8 mouse cellular contexts compared by ENCODE assay signal in the genomic region with DNA sequence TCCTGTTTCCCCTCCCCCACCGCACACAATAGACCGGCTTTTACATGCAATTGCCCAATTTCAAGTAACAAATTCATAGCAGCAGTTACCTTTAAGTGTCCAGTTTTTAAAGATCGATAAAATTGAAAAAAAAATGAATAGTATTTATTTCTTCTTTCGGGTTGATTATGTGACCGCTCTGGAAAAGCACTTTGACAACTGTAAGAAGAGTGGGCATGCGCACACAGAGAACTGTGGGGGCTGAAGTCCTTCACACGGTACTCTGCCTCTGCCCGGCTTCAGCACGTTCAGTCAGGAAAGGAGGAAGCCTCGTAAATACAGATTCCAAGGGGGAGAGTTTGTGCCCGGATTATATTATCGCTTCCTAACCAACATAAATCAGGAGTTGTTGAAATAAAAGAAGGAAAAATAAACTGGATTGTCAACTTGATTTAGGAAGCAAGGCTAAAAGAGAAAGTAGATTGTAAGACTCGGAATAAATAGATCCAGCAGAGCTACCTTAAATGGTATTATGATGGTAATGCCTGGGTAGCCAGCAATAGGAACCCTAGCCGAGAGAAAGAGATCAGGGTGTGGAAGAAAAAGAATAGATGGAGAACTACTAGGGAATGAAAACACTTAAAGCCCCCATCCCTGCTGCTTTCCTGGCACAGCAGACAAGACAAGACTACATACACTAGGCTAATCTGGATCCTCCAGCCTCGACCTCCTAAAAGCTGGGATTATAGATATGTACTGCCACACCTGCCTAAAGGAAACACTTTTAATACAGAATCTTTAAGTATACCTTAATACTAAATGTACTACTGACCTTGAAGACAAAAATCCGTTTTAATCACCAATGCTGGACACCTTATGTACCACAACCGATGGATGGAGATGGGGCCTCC. TPM values are rescaled to one million over a fixed set of nuclear protein-coding genes. Genes with fewer than 3 reads are reported as not detected.
DNase-seq lines count a peak whose midpoint lies in the region; ATAC-seq and TF ChIP-seq lines count a peak whose summit lies in the region.

No protein-coding gene starts in this region.

- no peak overlapping the region for H3K9ac ChIP-seq in intestine, postnatal 0 days (ENCODE audit: low read depth, low read length)
- no peak overlapping the region for H3K9ac ChIP-seq in limb, embryonic 12.5 days (replicated peaks)
- peak overlapping the region; percentile 28; the same call in 1 of the 2 replicates for H3K9ac ChIP-seq in midbrain, embryonic 11.5 days (ENCODE audit: low read length)

- peak; percentile 40 for DNase-seq in urinary bladder, postnatal 25 days (ENCODE audit: low spot score)
- DNase-seq in urinary bladder, adult 2 months (ENCODE audit: low spot score), result no peak
- DNase-seq in embryonic facial prominence, embryonic 10.5 days (ENCODE audit: low spot score), result peak; percentile 49
- peak; percentile 93 for DNase-seq in midbrain, embryonic 11.5 days (ENCODE audit: low spot score, missing footprints)
- peak; percentile 47 to 67 for DNase-seq in spleen, postnatal 10 days (ENCODE audit: low spot score in 2 of 2)

- ATAC-seq in granulocyte monocyte progenitor cell, adult 5-6 weeks (replicated peaks; ENCODE audit: poor library complexity, severe bottlenecking), result 0 out of 2 replicates have a peak, but pooled peaks have one; percentile 26
- ATAC-seq in intestine, postnatal 0 days, result 0 out of 2 replicates have a peak, but pooled peaks have one; percentile 51
- ATAC-seq in limb, embryonic 12.5 days (ENCODE audit: insufficient number of reproducible peaks, insufficient read depth, low FRiP score, low TSS enrichment, low read depth), result no peak
- ATAC-seq in midbrain, embryonic 11.5 days (ENCODE audit: low FRiP score), result peak; percentile 64; the same call in 1 of the 2 replicates

- H3K9me3 ChIP-seq in embryonic facial prominence, embryonic 10.5 days, result no peaks in the 10 kb centered on the region
- no peaks in the 10 kb centered on the region for H3K9me3 ChIP-seq in intestine, postnatal 0 days (ENCODE audit: control insufficient read depth)
- H3K9me3 ChIP-seq in limb, embryonic 12.5 days, result no peaks in the 10 kb centered on the region
- H3K9me3 ChIP-seq in midbrain, embryonic 11.5 days (ENCODE audit: control insufficient read depth, low read length), result no peaks in the 10 kb centered on the region

- H3K4me1 ChIP-seq in embryonic facial prominence, embryonic 10.5 days, result peaks cover 18% of the 10 kb centered on the region
- no peaks in the 10 kb centered on the region for H3K4me1 ChIP-seq in intestine, postnatal 0 days (replicated peaks; ENCODE audit: control insufficient read depth, insufficient read depth, low read length)
- peaks cover 12% of the 10 kb centered on the region for H3K4me1 ChIP-seq in limb, embryonic 12.5 days (replicated peaks)
- peaks cover 10% of the 10 kb centered on the region for H3K4me1 ChIP-seq in midbrain, embryonic 11.5 days (ENCODE audit: control insufficient read depth, insufficient read depth, low read length)

- TF ChIP-seq CTCF in intestine, postnatal 0 days (IDR thresholded peaks at IDR 0.05; ENCODE audit: low read depth), result no peak

- H3K36me3 ChIP-seq in embryonic facial prominence, embryonic 10.5 days (replicated peaks), result no peaks in the 10 kb centered on the region
- no peaks in the 10 kb centered on the region for H3K36me3 ChIP-seq in intestine, postnatal 0 days (ENCODE audit: control insufficient read depth, insufficient read depth)
- no peaks in the 10 kb centered on the region for H3K36me3 ChIP-seq in limb, embryonic 12.5 days
- H3K36me3 ChIP-seq in midbrain, embryonic 11.5 days (ENCODE audit: control insufficient read depth, insufficient read depth, low read length), result no peaks in the 10 kb centered on the region

- peak overlapping the region; percentile 45 for H3K4me3 ChIP-seq in embryonic facial prominence, embryonic 10.5 days
- H3K4me3 ChIP-seq in intestine, postnatal 0 days (ENCODE audit: low read depth, low read length), result peak overlapping the region; percentile 28
- H3K4me3 ChIP-seq in limb, embryonic 12.5 days (replicated peaks), result peak overlapping the region; percentile 15
- peak overlapping the region; percentile 17 for H3K4me3 ChIP-seq in midbrain, embryonic 11.5 days (ENCODE audit: low read depth, low read length)

- 16% methylated on average over 17 of the region's 17 CpGs for WGBS in embryonic facial prominence, embryonic 10.5 days
- 19% methylated on average over 17 of the region's 17 CpGs for WGBS in intestine, postnatal 0 days
- 17% methylated on average over 17 of the region's 17 CpGs for WGBS in limb, embryonic 12.5 days
- WGBS in midbrain, embryonic 11.5 days, result 15% methylated on average over 17 of the region's 17 CpGs

- H3K27me3 ChIP-seq in embryonic facial prominence, embryonic 10.5 days (replicated peaks; ENCODE audit: low read depth, poor library complexity, severe bottlenecking), result peaks cover 53% of the 10 kb centered on the region
- H3K27me3 ChIP-seq in intestine, postnatal 0 days (replicated peaks; ENCODE audit: control insufficient read depth, insufficient read depth, low read length), result 0 out of 2 replicates have a peak, but pooled peaks cover under 1% of the 10 kb centered on the region
- H3K27me3 ChIP-seq in limb, embryonic 12.5 days, result peaks cover 26% of the 10 kb centered on the region
- peaks cover 6% of the 10 kb centered on the region; the same call in 1 of the 2 replicates for H3K27me3 ChIP-seq in midbrain, embryonic 11.5 days (ENCODE audit: control insufficient read depth, insufficient read depth, low read length)

- no peak overlapping the region for H3K27ac ChIP-seq in embryonic facial prominence, embryonic 10.5 days (replicated peaks)
- H3K27ac ChIP-seq in intestine, postnatal 0 days (ENCODE audit: low read depth, low read length), result no peak overlapping the region
- no peak overlapping the region for H3K27ac ChIP-seq in limb, embryonic 12.5 days
- H3K27ac ChIP-seq in midbrain, embryonic 11.5 days (ENCODE audit: low read depth, low read length), result no peak overlapping the region

- H3K4me2 ChIP-seq in intestine, postnatal 0 days (replicated peaks; ENCODE audit: low read depth), result peak overlapping the region; percentile 60
- H3K4me2 ChIP-seq in limb, embryonic 12.5 days, result peak overlapping the region; percentile 48
- H3K4me2 ChIP-seq in midbrain, embryonic 11.5 days, result peak overlapping the region; percentile 40

RNA-seq across cellular contexts. Expression of gene March5, which starts 29.3 kb away (rescaled TPM):
- 54.8 and 58.1 TPM in 2 replicates for polyA plus RNA-seq in urinary bladder, adult 2 months (2012; rRNA removed)
- polyA plus RNA-seq in embryonic facial prominence, embryonic 10.5 days (2016; fragmentation: Nextera tagmentation; extraction: Ambion mirVana), result 121 and 123 TPM in 2 replicates
- 63.3 and 80.4 TPM in 2 replicates for total RNA-seq in granulocyte monocyte progenitor cell, adult 5-6 weeks (2014; fragmentation: Nextera tagmentation)
- 48.1 and 64.0 TPM in 2 replicates for total RNA-seq in granulocyte monocyte progenitor cell, adult 5-6 weeks (2017)
- polyA plus RNA-seq in intestine, postnatal 0 days (2015; fragmentation: Nextera tagmentation; extraction: Ambion mirVana), result 44.9 and 45.6 TPM in 2 replicates
- polyA plus RNA-seq in limb, embryonic 12.5 days (2016; fragmentation: Nextera tagmentation; extraction: Ambion mirVana), result 150 and 155 TPM in 2 replicates
- 155 and 159 TPM in 2 replicates for polyA plus RNA-seq in midbrain, embryonic 11.5 days (2014; fragmentation: Nextera tagmentation; extraction: Ambion mirVana)

RNA-seq across cellular contexts. Expression of gene Cpeb3, which starts 30.3 kb away (rescaled TPM):
- polyA plus RNA-seq in urinary bladder, adult 2 months (2012; rRNA removed), result 5.5 and 7.0 TPM in 2 replicates
- polyA plus RNA-seq in embryonic facial prominence, embryonic 10.5 days (2016; fragmentation: Nextera tagmentation; extraction: Ambion mirVana), result 0.55 and 0.76 TPM in 2 replicates
- 0.56 TPM in 1 of 2 replicates, not detected in the other for total RNA-seq in granulocyte monocyte progenitor cell, adult 5-6 weeks (2014; fragmentation: Nextera tagmentation)
- 0.10 TPM in 1 of 2 replicates, not detected in the other for total RNA-seq in granulocyte monocyte progenitor cell, adult 5-6 weeks (2017)
- polyA plus RNA-seq in intestine, postnatal 0 days (2015; fragmentation: Nextera tagmentation; extraction: Ambion mirVana), result 1.6 TPM in 2 replicates
- 1.2 and 1.9 TPM in 2 replicates for polyA plus RNA-seq in limb, embryonic 12.5 days (2016; fragmentation: Nextera tagmentation; extraction: Ambion mirVana)
- 2.9 and 3.1 TPM in 2 replicates for polyA plus RNA-seq in midbrain, embryonic 11.5 days (2014; fragmentation: Nextera tagmentation; extraction: Ambion mirVana)
